Mouse (Mus musculus) lung, adult 2 months (tissue): ENCODE results near the gene Tatdn2. TPM values are rescaled to one million over a fixed set of nuclear protein-coding genes. Genes with fewer than 3 reads are reported as not detected.
"Not testable (repeated sequence)": the region's sequence is repeated elsewhere in the genome, so short reads cannot be mapped to it uniquely, and the experiment has no call there.

Experiments used
- DNase-seq: peaks from one replicate; pipeline ENCODE4 v3.0.0; 2022
- H3K4me1 ChIP-seq: fragments of 200-500 bp; 2 replicates; pipeline ENCODE4 v1.6.1; 2011; ENCODE audit warnings: low read length; ENCODE audit not compliant: control insufficient read depth, insufficient read depth
- H3K4me3 ChIP-seq: fragments of 200-500 bp; replicated peaks from 2 replicates; pipeline ENCODE3; 2011; ENCODE audit warnings: low read depth, mild to moderate bottlenecking, control low read depth, low read length; ENCODE audit errors: extremely low read depth
- CTCF ChIP-seq: fragments of 200-500 bp; IDR thresholded peaks from 2 replicates; pipeline ENCODE4 v1.5.1; 2011; ENCODE audit warnings: mild to moderate bottlenecking, low read length, control low read depth; ENCODE audit not compliant: insufficient read depth
- POLR2A ChIP-seq: fragments of 200-500 bp; IDR thresholded peaks from 2 replicates; pipeline ENCODE4 v1.6.1; 2011; ENCODE audit warnings: low read depth, mild to moderate bottlenecking, control low read depth, low read length, borderline replicate concordance; ENCODE audit errors: extremely low read depth
- WGBS: fragments of 180-500 bp; shearing (Covaris S2); methylation state at CpG from one replicate; pipeline ENCODE4 v1.1.7; 2018; 5-methylcytosine and 5-hydroxymethylcytosine counted together
- polyA plus RNA-seq: library from polyadenylated mRNA; depleted of rRNA; stranded (reverse); fragments of >200 nt; gene quantifications from 2 replicates; pipeline ENCODE4 v1.2.3, GENCODE M21; 2012

The Tatdn2 gene
- polyA plus RNA-seq, 1 experiment: 24.5 TPM

- TF ChIP-seq CTCF: no peak
- no peak for TF ChIP-seq POLR2A
- DNase-seq: no peak
- Histone ChIP-seq H3K4me3 (no peak overlapping the region), H3K4me1 (peaks cover 19% of the 10 kb centered on the region)
- 53% methylated on average over 8 of the region's 8 CpGs for WGBS
These were observed 37.0 kb upstream of the Tatdn2 start for GRCm38 (mm10) chr6:113659648-113660491.

GRCm38 (mm10) chr6:113660492-113661352, 36.1 kb upstream of the Tatdn2 start:
- Histone ChIP-seq H3K4me3 (no peak overlapping the region), H3K4me1 (peaks cover 19% of the 10 kb centered on the region)
- 53% methylated on average over 14 of the region's 14 CpGs for WGBS
- TF ChIP-seq CTCF (no peak), POLR2A (peak; percentile 37; the same call in 1 of the 2 replicates)
- no peak for DNase-seq

GRCm38 (mm10) chr6:113661353-113662241, 35.3 kb upstream of the Tatdn2 start:
- DNase-seq: no peak
- Histone ChIP-seq H3K4me3 (no peak overlapping the region), H3K4me1 (peaks cover 19% of the 10 kb centered on the region)
- WGBS: 41% methylated on average over 12 of the region's 12 CpGs
- TF ChIP-seq POLR2A: no peak
- TF ChIP-seq CTCF: no peak

- DNase-seq: no peak
- H3K4me3 ChIP-seq: no peak overlapping the region
- H3K4me1 ChIP-seq: peaks cover 15% of the 10 kb centered on the region
- WGBS: 81% methylated on average over 8 of the region's 8 CpGs
- TF ChIP-seq POLR2A (no peak), CTCF (no peak)
These were observed 33.7 kb upstream of the Tatdn2 start for GRCm38 (mm10) chr6:113662964-113663700.

- no peak overlapping the region for H3K4me3 ChIP-seq
- no peak for TF ChIP-seq POLR2A
- no peak for TF ChIP-seq CTCF
- no peak for DNase-seq
- WGBS: 81% methylated on average over 7 of the region's 7 CpGs
- peaks cover 20% of the 10 kb centered on the region for H3K4me1 ChIP-seq
These were observed 32.5 kb upstream of the Tatdn2 start for GRCm38 (mm10) chr6:113664305-113664704.

GRCm38 (mm10) chr6:113667611-113668122, 29.2 kb upstream of the Tatdn2 start:
- Histone ChIP-seq H3K4me1 (peaks cover 5% of the 10 kb centered on the region), H3K4me3 (no peak overlapping the region)
- TF ChIP-seq POLR2A (no peak), CTCF (no peak)
- no peak for DNase-seq
- 67% methylated on average over 8 of the region's 8 CpGs for WGBS

- 18% methylated on average over 15 of the region's 15 CpGs for WGBS
- Histone ChIP-seq H3K4me3 (no peak overlapping the region), H3K4me1 (peaks cover 5% of the 10 kb centered on the region)
- TF ChIP-seq CTCF: no peak
- peak; percentile 40 for DNase-seq
These were observed 28.3 kb upstream of the Tatdn2 start for GRCm38 (mm10) chr6:113668287-113669154.

GRCm38 (mm10) chr6:113669821-113670220, 27.0 kb upstream of the Tatdn2 start:
- 59% methylated on average over 7 of the region's 7 CpGs for WGBS
- Histone ChIP-seq H3K4me1 (peaks cover 7% of the 10 kb centered on the region), H3K4me3 (no peak overlapping the region)
- TF ChIP-seq CTCF: no peak
- TF ChIP-seq POLR2A: no peak
- DNase-seq: no peak

GRCm38 (mm10) chr6:113672029-113672428, 24.8 kb upstream of the Tatdn2 start:
- not testable (repeated sequence) for H3K4me1 ChIP-seq, H3K4me3 ChIP-seq, DNase-seq
- 79% methylated on average over 1 of the region's 1 CpGs for WGBS
